Mouse (Mus musculus) ES-Bruce4 (cell line): ENCODE data around the gene Slc12a3.

Experiments used
- CTCF ChIP-seq: IDR thresholded peaks from one replicate; pipeline ENCODE4 v1.8.1; 2011; ENCODE audit warnings: low read depth, low read length
- EP300 ChIP-seq: IDR thresholded peaks from 2 replicates; pipeline ENCODE4 v1.6.1; 2011; ENCODE audit warnings: low read depth, low read length; ENCODE audit not compliant: insufficient read depth
- POLR2A ChIP-seq: IDR thresholded peaks from one replicate; pipeline ENCODE4 v1.8.1; 2011; ENCODE audit warnings: low read length; ENCODE audit not compliant: insufficient read depth

GRCm38 (mm10) chr8:94326016-94326415, 3.0 kb upstream of the Slc12a3 start:
- TF ChIP-seq POLR2A = no peak
- no peak for TF ChIP-seq EP300
- no peak for TF ChIP-seq CTCF
